Mouse (Mus musculus) T-helper 2 cell (primary cell): ENCODE measurements around the gene Acot7.
"Not testable (repeated sequence)": the region's sequence is repeated elsewhere in the genome, so short reads cannot be mapped to it uniquely, and the experiment has no call there.

Experiments
- in situ Hi-C: fragments of 300-600 bp; cut with MboI, MseI; formaldehyde crosslinking; loops from one replicate; pipeline ENCODE4 v1.15.1; 2025; ENCODE audit warnings: high pct_unique_total_duplicates

The Acot7 gene

DNA sequence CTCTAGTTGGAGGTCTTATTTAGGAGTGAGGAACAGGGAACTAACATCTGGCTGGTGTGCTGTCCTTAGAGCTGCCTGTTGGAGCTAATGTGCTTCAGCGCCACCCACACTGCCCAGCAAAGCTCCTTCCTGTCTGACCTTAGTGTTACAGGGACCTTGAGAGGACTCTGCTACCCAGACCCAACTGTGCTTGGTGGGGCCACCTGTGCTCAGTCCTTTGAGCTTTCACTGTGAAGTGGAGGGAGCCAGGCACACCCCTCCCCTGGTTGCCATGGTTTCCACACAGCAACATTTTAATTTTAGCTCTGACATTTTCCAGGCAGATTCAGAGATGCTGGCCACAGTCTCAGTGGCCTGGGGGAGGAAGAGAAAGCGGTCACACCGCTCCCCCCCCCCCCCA lies 25.0 kb downstream of the Acot7 start:
- in situ Hi-C loops = no loop called here

DNA sequence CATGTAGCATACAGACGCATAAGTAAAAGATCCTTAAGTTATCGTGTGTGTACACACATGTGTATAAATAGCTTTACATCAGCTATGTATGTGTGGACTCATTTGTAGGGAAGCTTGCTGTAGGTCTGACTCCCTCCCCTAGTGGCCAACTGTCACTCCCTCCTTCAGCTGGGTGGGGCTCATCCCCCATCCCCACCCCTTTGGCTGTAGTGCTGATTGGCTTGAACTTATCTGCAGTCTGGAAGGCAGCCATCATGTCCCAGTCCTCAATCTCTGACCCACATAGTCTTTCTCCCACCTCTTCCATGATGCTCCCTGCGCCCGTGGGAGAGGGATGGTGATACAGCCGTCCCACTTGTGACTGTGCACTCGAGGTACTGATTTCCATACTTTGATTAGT lies 26.7 kb downstream of the Acot7 start:
- in situ Hi-C loops = no loop called here

DNA sequence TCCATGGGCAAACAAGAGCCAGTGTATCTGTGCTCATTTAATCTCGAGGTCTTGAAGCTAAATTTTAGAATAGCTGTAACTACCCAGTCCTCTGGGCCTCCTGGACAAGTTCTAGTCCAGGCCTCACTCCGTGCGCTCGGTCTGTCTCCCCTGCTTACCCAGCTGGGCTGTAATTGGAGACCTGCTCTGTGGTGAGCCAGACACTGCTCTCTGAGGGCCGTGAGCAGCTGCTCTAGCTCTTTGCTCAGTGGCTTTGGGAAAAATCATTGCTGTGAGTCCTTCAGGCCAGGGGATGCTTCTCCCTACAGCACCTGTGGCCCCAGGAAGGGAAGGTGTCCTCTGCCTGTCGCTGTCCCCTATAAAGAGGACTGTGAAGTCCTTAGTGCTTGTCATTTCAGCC lies 28.3 kb downstream of the Acot7 start:
- in situ Hi-C loops = no loop called here

GRCm38 (mm10) chr4:152209623-152210022 lies 31.7 kb downstream of the Acot7 start:
- in situ Hi-C loops = no loop called here

DNA sequence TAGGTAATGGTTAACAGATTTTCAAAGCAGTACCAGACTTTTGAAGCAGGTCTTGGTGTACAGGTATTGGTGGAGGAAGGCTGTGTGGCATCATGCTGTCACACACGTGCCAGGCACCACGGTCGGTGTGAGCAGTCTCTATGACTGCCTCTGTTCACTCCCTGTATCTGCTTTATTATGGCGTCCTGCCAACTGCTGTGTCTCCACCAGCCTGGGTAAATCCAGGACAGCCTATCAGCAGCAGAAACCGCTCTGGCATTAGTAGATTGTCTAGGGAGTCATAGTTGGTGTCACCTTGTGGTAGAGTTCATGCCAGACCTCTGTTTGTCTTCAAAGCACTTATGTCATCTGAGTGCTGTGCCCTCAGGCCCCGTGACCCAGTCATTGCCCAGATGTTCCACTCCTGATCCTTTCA lies 34.2 kb downstream of the Acot7 start:
- in situ Hi-C loops = no loop called here

- in situ Hi-C loops = no loop called here
These were observed 34.6 kb downstream of the Acot7 start for GRCm38 (mm10) chr4:152212531-152212930.

- in situ Hi-C loops = no loop called here
These were observed 35.0 kb downstream of the Acot7 start for GRCm38 (mm10) chr4:152212974-152213373.

- in situ Hi-C loops = no loop called here
These were observed 36.0 kb downstream of the Acot7 start for GRCm38 (mm10) chr4:152213760-152214480.

- in situ Hi-C loops = no loop called here
These were observed 37.0 kb downstream of the Acot7 start for GRCm38 (mm10) chr4:152214871-152215415.

GRCm38 (mm10) chr4:152219591-152219990 lies 41.7 kb downstream of the Acot7 start:
- in situ Hi-C loops = no loop called here

GRCm38 (mm10) chr4:152220771-152221410 lies 43.0 kb downstream of the Acot7 start:
- in situ Hi-C loops = no loop called here

GRCm38 (mm10) chr4:152221411-152221887 lies 43.5 kb downstream of the Acot7 start:
- in situ Hi-C loops = no loop called here

DNA sequence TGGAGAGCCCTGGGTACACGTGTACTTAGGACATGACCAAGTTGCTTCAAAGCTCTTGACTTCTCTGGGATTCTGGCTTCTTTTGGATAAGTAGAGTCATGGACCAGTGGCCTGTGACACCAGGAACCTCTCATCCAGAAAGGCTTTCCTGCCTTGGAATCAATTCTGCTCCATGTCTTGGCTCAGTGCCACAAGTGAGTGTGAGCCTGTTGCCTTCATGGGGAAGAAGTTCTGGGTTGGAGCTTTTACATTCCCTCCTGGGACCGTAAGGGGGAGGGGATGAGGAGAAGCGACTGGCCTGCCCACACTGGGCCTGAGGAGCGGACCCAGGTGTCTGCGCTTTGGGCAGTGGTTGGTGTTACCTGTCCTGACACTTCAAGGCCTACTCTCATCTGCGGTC lies 44.2 kb downstream of the Acot7 start:
- in situ Hi-C loops = no loop called here

- in situ Hi-C loops = no loop called here
These were observed 44.6 kb downstream of the Acot7 start for GRCm38 (mm10) chr4:152222513-152222912.

DNA sequence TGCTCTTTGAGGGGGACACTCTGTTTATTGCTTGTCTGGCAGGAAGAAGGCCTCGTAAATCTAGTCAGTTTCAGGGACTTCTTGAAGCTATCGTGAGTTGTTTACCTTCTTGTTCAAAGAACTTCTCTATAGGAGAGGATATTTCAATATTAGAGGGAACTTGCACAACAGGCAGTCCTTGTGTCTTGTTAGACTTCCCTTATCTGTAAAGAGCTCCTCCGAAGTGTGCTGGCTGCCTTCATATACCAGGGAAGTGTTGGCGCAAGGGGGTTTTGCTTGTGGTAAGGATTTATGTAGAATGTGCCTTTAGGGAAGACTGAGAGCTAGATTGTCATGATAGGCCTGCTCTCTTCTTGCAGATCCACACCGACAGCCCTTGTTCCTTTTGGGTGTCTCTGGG lies 46.2 kb downstream of the Acot7 start:
- in situ Hi-C loops = no loop called here

DNA sequence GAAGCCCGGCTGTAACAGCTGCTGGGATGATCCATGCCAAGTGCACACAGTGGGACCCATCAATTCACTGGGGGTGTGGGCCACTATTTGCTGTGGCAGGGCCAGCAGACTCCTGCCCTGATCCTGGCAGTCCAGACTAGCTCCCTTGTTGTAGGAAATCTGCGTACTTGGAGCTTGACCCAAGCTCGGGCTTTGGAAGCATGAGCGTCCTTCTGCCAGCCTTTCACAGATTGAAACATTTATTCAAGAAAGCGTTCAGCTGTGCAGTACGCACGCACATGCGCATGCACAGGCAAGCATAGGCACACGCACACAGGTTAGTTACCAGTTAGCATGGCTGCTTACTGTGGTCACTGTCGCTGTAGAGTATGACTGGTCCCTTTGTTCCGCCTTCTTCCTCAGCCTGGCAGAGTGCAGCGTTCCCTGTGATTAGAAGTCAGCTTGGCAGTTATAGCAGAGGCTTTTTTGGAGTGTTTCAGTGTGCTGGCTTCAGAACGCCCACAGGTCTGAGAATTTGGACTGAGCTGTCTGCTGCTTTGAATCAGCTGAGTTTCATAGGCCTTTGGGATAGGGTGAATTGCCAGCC lies 49.1 kb downstream of the Acot7 start:
- in situ Hi-C loops = no loop called here

GRCm38 (mm10) chr4:152227749-152228527 lies 50.0 kb downstream of the Acot7 start:
- in situ Hi-C loops = no loop called here

- in situ Hi-C loops = not testable (repeated sequence)
These were observed 52.4 kb downstream of the Acot7 start for GRCm38 (mm10) chr4:152230331-152230730.

- in situ Hi-C loops = no loop called here
These were observed 53.4 kb downstream of the Acot7 start for GRCm38 (mm10) chr4:152231326-152231725.

DNA sequence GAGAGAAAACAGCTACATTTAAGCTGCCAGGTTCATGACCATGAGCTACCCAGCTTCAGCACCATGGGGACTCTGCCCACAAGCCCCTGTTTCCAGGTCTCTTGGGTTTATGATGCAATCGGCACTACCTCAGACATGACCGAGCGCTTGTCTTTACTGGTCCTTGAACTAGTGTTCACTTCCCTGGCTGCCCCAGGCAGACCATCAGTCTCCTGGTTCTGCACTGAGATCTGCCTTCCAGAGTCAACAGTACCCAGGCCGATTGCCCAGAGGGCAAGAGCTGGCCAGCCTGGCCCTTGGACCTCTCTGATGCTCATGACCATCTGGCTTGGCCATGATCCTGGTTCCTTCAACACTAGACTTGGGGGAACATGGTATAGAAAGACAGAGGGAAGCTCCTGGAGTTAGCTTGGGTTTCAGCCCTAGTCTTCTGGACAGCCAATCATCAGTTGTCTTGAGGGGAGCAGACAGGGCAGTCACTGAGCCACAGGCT lies 54.5 kb downstream of the Acot7 start:
- in situ Hi-C loops = no loop called here

DNA sequence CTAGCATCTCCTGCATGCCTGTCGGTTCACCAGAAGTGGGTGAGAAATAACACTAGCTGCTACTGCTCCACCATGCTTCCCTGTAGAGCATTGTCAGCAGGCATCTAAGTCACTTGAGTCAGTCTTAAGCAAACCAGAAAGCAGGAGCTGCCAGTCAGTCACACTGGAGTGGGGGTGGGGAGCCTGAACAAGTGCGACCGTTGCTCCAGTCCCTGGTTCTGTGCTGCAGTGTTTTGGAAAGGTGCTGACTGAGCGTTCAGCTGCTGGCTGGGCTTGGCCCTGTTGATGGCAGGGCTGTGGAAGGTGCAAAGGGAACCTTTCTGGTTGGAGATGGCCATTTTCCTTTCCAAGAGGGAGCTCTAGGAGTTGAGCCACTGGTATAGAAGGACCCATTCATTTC lies 62.0 kb downstream of the Acot7 start:
- in situ Hi-C loops = no loop called here
